Mouse (Mus musculus): Measurements from ENCODE around the gene Rsrc1. TPM values are rescaled to one million over a fixed set of nuclear protein-coding genes. Genes with fewer than 3 reads are reported as not detected.

Gene Rsrc1
- polyA plus RNA-seq, 1 experiment from 2014 or later: 9.9 TPM

- H3K4me3 ChIP-seq (ENCODE audit: low read depth, low read length): no peak overlapping the region
- no peak overlapping the region for H3K4me2 ChIP-seq (ENCODE audit: low read depth, low read length)
- DNase-seq: peak; percentile 57
- no peaks in the 10 kb centered on the region for H3K27me3 ChIP-seq (ENCODE audit: insufficient read depth, low read length)
- no peaks in the 10 kb centered on the region for H3K36me3 ChIP-seq (replicated peaks; ENCODE audit: insufficient read depth, low read length)
- no peaks in the 10 kb centered on the region for H3K9me3 ChIP-seq (ENCODE audit: low read length)
- no peak for ATAC-seq
- no peak overlapping the region for H3K9ac ChIP-seq (replicated peaks)
- H3K4me1 ChIP-seq (ENCODE audit: insufficient read depth): no peaks in the 10 kb centered on the region
- H3K27ac ChIP-seq (ENCODE audit: low read depth): no peak overlapping the region
- 12% methylated on average over 2 of the region's 2 CpGs for WGBS (ENCODE audit: insufficient replicate concordance)
- TF ChIP-seq CTCF (IDR thresholded peaks at IDR 0.05; ENCODE audit: low read depth) (peak; percentile 86), EP300 (IDR thresholded peaks at IDR 0.05; ENCODE audit: low read depth) (no peak)
Measured at GRCm38 (mm10) chr3:67344599-67344998, 363.4 kb downstream of the Rsrc1 start.

- Histone ChIP-seq H3K27me3 (ENCODE audit: insufficient read depth, low read length) (no peaks in the 10 kb centered on the region), H3K4me2 (ENCODE audit: low read depth, low read length) (no peak overlapping the region), H3K4me1 (ENCODE audit: insufficient read depth) (no peaks in the 10 kb centered on the region), H3K9me3 (ENCODE audit: low read length) (no peaks in the 10 kb centered on the region), H3K27ac (ENCODE audit: low read depth) (no peak overlapping the region), H3K4me3 (ENCODE audit: low read depth, low read length) (no peak overlapping the region), H3K36me3 (replicated peaks; ENCODE audit: insufficient read depth, low read length) (no peaks in the 10 kb centered on the region), H3K9ac (replicated peaks) (no peak overlapping the region)
- DNase-seq (no peak), ATAC-seq (no peak)
- no peak for TF ChIP-seq CTCF (IDR thresholded peaks at IDR 0.05; ENCODE audit: low read depth)
- no peak for TF ChIP-seq EP300 (IDR thresholded peaks at IDR 0.05; ENCODE audit: low read depth)
- WGBS (ENCODE audit: insufficient replicate concordance): 72% methylated on average over 2 of the region's 2 CpGs
Measured at GRCm38 (mm10) chr3:67346674-67347073, 365.5 kb downstream of the Rsrc1 start.

GRCm38 (mm10) chr3:67351406-67352127 lies 370.4 kb downstream of the Rsrc1 start:
- H3K4me3 ChIP-seq (ENCODE audit: low read depth, low read length): no peak overlapping the region
- TF ChIP-seq EP300 (IDR thresholded peaks at IDR 0.05; ENCODE audit: low read depth): no peak
- TF ChIP-seq CTCF (IDR thresholded peaks at IDR 0.05; ENCODE audit: low read depth): no peak
- no peak overlapping the region for H3K27ac ChIP-seq (ENCODE audit: low read depth)
- 0 out of 2 replicates have a peak, but pooled peaks cover 4% of the 10 kb centered on the region for H3K36me3 ChIP-seq (replicated peaks; ENCODE audit: insufficient read depth, low read length)
- DNase-seq (no peak), ATAC-seq (no peak)
- WGBS (ENCODE audit: insufficient replicate concordance): 81% methylated on average over 12 of the region's 12 CpGs
- H3K4me1 ChIP-seq (ENCODE audit: insufficient read depth): no peaks in the 10 kb centered on the region
- no peak overlapping the region for H3K4me2 ChIP-seq (ENCODE audit: low read depth, low read length)
- H3K9ac ChIP-seq (replicated peaks): no peak overlapping the region
- H3K27me3 ChIP-seq (ENCODE audit: insufficient read depth, low read length): no peaks in the 10 kb centered on the region
- H3K9me3 ChIP-seq (ENCODE audit: low read length): no peaks in the 10 kb centered on the region

GRCm38 (mm10) chr3:67352128-67352762 lies 371.1 kb downstream of the Rsrc1 start:
- H3K9me3 ChIP-seq (ENCODE audit: low read length): no peaks in the 10 kb centered on the region
- 42% methylated on average over 4 of the region's 5 CpGs for WGBS (ENCODE audit: insufficient replicate concordance)
- peak; percentile 44 for DNase-seq
- H3K9ac ChIP-seq (replicated peaks): no peak overlapping the region
- H3K4me2 ChIP-seq (ENCODE audit: low read depth, low read length): no peak overlapping the region
- H3K27ac ChIP-seq (ENCODE audit: low read depth): no peak overlapping the region
- H3K27me3 ChIP-seq (ENCODE audit: insufficient read depth, low read length): no peaks in the 10 kb centered on the region
- H3K4me1 ChIP-seq (ENCODE audit: insufficient read depth): no peaks in the 10 kb centered on the region
- peaks cover 7% of the 10 kb centered on the region; the same call in 1 of the 2 replicates for H3K36me3 ChIP-seq (replicated peaks; ENCODE audit: insufficient read depth, low read length)
- ATAC-seq: no peak
- TF ChIP-seq EP300 (IDR thresholded peaks at IDR 0.05; ENCODE audit: low read depth) (no peak), CTCF (IDR thresholded peaks at IDR 0.05; ENCODE audit: low read depth) (peak; percentile 83)
- H3K4me3 ChIP-seq (ENCODE audit: low read depth, low read length): no peak overlapping the region

GRCm38 (mm10) chr3:67352763-67353149 lies 371.6 kb downstream of the Rsrc1 start:
- DNase-seq (no peak), ATAC-seq (no peak)
- H3K27me3 ChIP-seq (ENCODE audit: insufficient read depth, low read length): no peaks in the 10 kb centered on the region
- no peak overlapping the region for H3K9ac ChIP-seq (replicated peaks)
- 74% methylated on average over 3 of the region's 3 CpGs for WGBS (ENCODE audit: insufficient replicate concordance)
- H3K9me3 ChIP-seq (ENCODE audit: low read length): no peaks in the 10 kb centered on the region
- H3K36me3 ChIP-seq (replicated peaks; ENCODE audit: insufficient read depth, low read length): peaks cover 9% of the 10 kb centered on the region; the same call in 1 of the 2 replicates
- H3K4me1 ChIP-seq (ENCODE audit: insufficient read depth): no peaks in the 10 kb centered on the region
- no peak overlapping the region for H3K27ac ChIP-seq (ENCODE audit: low read depth)
- H3K4me2 ChIP-seq (ENCODE audit: low read depth, low read length): no peak overlapping the region
- TF ChIP-seq EP300 (IDR thresholded peaks at IDR 0.05; ENCODE audit: low read depth) (no peak), CTCF (IDR thresholded peaks at IDR 0.05; ENCODE audit: low read depth) (no peak)
- no peak overlapping the region for H3K4me3 ChIP-seq (ENCODE audit: low read depth, low read length)

- 82% methylated on average over 7 of the region's 7 CpGs for WGBS (ENCODE audit: insufficient replicate concordance)
- Histone ChIP-seq H3K9me3 (ENCODE audit: low read length) (peaks cover 2% of the 10 kb centered on the region; the same call in 1 of the 2 replicates), H3K4me1 (ENCODE audit: insufficient read depth) (no peaks in the 10 kb centered on the region), H3K27me3 (ENCODE audit: insufficient read depth, low read length) (no peaks in the 10 kb centered on the region), H3K4me2 (ENCODE audit: low read depth, low read length) (no peak overlapping the region), H3K36me3 (replicated peaks; ENCODE audit: insufficient read depth, low read length) (peaks cover 9% of the 10 kb centered on the region), H3K4me3 (ENCODE audit: low read depth, low read length) (no peak overlapping the region), H3K9ac (replicated peaks) (no peak overlapping the region), H3K27ac (ENCODE audit: low read depth) (no peak overlapping the region)
- ATAC-seq (no peak), DNase-seq (no peak)
- no peak for TF ChIP-seq EP300 (IDR thresholded peaks at IDR 0.05; ENCODE audit: low read depth)
- TF ChIP-seq CTCF (IDR thresholded peaks at IDR 0.05; ENCODE audit: low read depth): no peak
Measured at GRCm38 (mm10) chr3:67358376-67358775, 377.2 kb downstream of the Rsrc1 start.
